Mouse (Mus musculus) adrenal gland, adult 18-20 months (tissue): Measurements from ENCODE around the gene Fam19a1. TPM values are rescaled to one million over a fixed set of nuclear protein-coding genes. Genes with fewer than 3 reads are reported as not detected.
"Not testable (repeated sequence)": the region's sequence is repeated elsewhere in the genome, so short reads cannot be mapped to it uniquely, and the experiment has no call there.

ENCODE experiments used
- DNase-seq, 2 experiments: peaks; one replicate each; pipeline ENCODE4 v3.0.0; 2021 to 2022; ENCODE audit warnings: low spot score in 2 of 2
- long read RNA-seq, 2 experiments: library from polyadenylated mRNA; stranded (forward); transcript quantifications; one replicate each; pipeline ENCODE4 v2.0.0; 2021
- total RNA-seq, 2 experiments: library from RNA; stranded (reverse); gene quantifications; 1 replicate in 1 of 2; 2 replicates in 1 of 2; pipeline ENCODE4 v1.2.3; 2021

Gene Fam19a1
- 1 to 10 TPM; 1.1 to 2.4 TPM for total RNA-seq
- long read RNA-seq, experiment 1, result 0 reads
- long read RNA-seq, experiment 2, partial matches to known transcripts, result 0 of 1 reads
- long read RNA-seq, experiment 2, other reads (novel, unspliced or antisense), result 1 of 1 reads

DNA sequence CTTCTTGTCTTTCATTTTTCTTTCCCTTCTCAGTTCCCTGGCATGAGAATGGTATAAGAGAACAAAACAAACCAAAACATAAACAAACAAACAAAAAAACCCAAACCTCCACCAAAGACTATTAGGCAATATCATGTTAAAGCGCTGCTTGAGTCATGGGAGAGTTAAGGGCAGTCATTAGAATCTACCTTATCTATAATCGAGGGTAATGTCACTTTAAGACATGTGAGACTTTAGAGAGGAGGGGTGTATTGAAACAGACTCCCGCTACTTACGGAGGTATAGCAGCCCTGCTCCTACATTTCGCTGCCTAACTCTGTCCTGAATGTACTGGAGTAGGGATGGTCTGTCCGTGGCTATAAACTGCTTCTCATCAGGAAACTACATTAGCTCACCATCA lies at the start of gene Fam19a1:
Gene Fam19a1 (plus strand): TSS at position 301 of the 400 bp plus-strand sequence.
- no peak for DNase-seq

DNA sequence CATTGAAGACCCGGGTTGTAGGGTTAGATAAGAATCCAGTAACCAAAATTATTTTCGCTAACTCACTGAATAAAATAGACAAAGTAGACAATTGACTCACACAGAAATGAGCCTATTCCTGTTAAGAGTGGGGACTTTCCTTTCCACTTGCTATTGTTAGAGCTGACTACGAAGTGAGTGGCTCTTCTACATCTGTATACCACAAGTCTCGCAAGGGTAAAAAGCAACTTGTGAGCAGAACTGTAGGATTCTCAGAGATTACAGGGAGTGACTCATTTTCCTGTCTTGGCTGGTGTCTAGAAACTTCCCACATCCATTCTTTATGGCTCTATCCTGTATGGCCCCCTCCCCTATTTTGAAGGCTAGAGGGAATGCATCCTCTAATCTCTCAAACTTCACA lies 41.9 kb upstream of the Fam19a1 start:
- no peak for DNase-seq

DNA sequence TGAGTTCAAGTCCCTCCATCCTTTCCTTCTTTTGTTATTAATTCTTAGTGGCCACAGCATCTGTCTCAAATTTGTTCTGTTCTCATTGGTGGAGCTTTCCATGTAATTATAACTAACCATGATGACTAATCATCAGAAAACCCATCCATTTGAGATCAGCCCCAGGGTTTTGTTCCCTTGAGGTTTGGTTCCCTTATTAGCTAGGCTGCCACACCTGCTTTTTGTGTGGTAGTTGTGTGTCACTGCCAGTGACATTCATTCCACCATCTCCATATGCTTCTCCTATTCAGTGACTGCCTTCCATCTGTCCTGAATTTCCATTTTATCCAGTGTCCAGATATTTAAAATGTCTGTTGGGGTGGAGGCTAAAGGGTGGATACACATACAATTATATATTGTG lies 41.4 kb upstream of the Fam19a1 start:
- no peak for DNase-seq

DNA sequence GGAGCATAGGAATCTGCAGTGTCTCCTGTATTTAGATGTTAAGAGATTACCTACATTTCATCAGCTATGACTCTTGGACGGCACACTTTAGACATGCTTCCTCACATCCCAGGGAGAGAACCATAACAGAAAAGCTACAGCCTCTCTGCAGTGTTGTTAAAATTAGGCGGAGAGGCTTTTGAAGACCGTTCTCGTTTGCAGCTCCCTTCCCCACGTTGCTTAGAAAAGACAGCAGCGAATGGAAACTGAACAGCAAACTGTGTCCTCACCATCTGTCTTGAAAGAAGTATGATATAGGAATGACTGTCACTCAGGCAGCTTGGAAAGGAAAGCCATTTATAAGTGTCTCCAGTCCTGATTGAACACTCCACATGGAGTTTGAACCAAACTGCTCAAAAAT lies 23.0 kb upstream of the Fam19a1 start:
- no peak for DNase-seq

DNA sequence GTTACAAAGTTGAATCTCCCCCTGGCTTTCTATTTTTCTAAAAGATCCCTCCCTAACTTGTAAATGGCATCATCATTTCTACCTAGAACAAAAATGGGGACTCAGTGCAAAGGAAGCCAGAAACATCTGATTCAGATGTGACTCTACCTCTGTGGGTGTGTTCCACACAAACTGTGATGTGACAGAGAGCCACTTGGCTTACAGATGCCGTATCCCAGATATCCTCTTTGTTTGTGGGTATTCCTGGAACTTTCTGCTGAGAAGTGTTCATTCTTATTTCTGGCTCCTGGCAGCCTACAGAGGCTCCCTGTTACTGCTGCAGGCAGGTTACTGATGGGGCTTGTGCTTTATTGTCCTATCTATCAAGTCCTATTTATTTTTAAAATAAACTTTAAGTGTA lies 19.2 kb upstream of the Fam19a1 start:
- DNase-seq, result no peak

DNA sequence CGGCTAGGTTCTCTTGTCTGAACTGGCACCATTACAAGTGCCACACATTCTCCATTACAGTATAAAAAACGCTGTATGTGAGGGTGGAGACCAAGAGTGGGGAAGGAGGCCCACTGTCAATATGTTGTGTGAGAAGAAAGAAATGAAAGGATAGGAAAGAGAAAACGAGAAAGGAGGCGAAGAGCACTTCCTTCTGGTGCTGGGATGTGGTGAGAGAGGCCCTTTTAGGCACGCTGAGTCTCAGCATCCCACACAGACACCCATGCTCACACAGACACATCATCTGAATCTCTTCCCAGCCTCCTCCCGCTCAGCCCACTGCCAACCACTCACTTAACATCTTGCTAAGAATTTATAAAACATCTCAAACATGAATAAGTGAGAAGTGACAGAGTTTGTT lies 14.7 kb upstream of the Fam19a1 start:
- DNase-seq, result no peak

DNA sequence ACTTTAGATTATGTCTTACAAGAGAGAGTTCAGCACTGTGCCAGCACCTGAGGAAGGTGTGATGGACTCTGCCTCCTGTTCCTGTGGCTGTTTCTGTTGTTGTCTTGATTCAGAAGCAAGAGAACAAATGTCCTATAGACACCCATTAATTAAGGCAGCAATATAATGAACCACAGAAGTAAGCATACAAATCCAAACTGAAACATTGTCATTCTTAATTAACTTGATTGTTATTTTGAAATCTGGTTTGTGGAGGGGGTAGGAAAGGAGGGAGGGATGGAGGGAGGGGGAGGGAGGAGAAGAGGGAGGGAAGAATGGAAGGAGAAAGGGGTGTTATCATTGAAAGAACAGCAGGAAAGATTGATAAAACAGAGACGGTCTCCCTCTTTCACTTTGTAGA lies 1.3 kb upstream of the Fam19a1 start:
- DNase-seq, result no peak

DNA sequence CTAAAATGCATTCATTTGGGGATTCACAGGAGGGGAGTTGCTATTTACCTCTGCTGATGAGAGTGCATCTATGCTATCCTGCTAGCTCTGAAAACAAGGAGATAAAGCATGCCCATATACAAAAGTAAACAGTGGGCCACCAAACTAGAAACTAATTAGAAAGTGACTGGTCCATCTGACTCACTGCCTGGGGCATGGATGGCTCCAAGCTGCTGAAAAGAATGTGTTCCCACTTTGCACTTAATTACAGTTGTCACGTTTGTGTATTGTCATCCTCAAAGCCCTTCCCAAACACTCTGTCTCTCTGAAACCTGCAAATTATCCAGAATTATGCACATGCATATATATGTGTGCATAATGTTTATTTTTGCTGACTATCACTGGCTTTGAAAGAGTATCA lies 1.2 kb downstream of the Fam19a1 start:
- no peak for DNase-seq

DNA sequence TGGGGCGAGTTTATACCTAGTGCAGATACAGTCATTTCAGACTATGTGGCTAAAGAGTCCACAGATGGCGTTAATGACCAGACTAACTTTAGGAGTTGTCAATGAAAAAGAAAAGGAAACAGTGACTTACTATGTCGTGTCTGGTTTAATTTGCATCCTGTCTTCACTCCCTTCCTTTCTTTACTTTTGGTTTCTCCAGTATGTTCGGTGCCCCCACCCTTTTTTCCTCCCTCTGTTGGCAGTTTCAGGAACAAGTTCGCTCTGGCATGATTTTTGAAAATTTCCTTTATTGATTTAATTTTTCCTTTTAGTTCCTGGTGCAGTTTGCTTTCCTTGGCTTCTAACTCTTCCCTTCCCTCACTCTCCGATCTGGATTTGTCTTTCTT lies 3.2 kb downstream of the Fam19a1 start:
- DNase-seq, result no peak

DNA sequence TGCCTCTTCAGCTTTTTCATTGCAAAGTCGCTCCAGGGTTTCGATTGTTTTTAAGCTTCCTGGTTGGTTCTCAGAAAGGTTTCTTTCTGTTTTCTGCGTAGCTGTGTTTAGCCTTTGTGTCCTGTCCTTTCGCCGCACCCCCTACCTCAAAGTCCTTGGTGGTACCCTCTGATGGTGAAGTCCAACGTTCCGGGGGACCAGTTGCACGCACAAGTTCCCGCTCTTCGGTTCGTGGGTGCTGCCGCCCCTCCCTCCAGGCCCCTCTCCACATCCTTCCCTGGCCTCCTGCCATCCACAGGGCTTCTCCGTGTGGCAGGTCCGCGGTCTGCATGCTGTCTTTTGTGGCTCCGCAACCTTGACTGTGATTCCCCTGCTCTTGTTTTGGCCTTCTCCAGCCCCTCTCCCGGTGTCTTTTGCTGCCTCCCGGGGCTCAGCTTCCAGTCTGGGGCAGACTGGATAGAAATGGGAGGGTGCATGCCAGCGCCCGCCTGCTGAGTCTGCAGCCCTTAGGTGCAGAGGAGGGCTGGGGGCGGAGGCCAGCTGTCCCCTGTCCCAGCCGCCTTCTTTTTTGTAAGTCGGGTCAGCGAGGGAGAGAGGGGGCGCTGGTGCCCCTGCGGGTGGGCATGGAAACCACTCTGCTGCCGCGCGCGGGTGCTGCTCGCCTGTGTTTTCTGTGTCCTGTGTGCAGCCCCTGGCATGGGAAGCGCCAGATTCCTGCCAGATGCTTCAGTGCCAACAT lies 3.7 kb downstream of the Fam19a1 start:
- peak; percentile 20 to 21 for DNase-seq

DNA sequence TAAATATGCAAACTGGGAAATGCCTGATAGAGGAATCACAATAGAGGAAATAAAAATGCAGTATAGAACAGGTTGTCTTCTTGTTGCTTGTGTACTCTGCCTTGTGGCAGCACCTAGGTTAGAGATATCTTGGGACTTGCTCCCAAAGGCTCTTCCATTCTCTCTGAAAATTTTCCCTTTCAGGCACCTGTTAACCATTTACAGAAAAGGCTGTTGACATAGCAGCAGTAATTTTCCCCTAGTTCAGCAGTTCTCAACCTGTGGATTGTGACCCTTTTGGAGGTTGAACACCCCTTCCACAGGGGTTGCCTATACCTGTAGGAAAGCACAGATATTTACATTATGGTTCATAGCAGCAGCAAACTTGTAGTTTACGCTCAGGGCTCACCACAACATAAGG lies 30.4 kb downstream of the Fam19a1 start:
- DNase-seq, result no peak

DNA sequence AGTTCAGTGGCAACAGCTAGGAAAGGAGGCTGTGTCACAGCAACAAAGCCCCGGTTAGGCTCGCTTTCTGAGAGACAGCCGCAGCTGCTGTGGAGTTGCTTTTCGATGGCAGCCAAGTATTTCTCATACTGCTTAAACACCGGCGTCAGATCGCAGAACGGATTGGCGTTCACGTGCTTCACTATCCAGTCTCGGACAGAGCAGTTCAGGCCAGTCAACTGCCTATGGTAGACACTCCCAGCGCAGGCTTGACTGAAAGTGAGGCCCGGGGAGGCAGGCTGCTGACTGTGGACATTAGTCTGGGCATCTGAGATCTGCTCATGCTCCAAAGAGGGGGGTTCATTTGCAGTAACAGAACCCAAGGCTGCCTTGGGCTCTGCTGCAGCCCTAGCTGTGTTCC lies 52.4 kb downstream of the Fam19a1 start:
- DNase-seq, result peak in 1 of 2 experiments; percentile 15

DNA sequence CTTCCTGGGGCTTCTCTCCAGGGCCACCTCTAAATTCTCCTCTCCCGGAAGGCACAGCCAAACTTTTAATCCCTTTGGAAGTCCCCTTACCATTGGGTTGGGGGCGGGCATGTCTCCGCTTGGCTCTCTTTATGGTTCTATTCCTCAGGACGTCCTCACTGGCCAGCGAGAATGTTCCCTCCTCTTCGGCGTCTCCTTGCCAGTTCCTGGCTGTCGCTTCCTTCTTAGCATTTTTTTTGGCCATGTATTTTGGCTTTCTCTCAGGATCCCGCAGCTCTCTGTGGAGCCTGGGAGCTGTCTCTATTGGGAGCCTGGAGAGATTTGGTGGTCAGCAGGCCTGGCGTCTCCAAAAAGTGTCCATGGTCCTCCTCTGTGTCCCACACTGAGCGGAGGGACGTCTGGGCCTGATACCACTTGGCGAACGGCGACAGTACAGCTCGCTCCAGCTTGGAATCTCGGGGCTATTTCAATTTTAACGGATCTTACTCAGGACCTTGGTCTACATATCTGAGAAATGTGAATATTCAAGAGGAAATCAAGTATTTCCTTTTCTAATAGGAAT lies 52.9 kb downstream of the Fam19a1 start, which contains the start of gene 1700123L14Rik:
Gene 1700123L14Rik (minus strand): TSS at position 426 of the 562 bp plus-strand sequence.
- no peak for DNase-seq

DNA sequence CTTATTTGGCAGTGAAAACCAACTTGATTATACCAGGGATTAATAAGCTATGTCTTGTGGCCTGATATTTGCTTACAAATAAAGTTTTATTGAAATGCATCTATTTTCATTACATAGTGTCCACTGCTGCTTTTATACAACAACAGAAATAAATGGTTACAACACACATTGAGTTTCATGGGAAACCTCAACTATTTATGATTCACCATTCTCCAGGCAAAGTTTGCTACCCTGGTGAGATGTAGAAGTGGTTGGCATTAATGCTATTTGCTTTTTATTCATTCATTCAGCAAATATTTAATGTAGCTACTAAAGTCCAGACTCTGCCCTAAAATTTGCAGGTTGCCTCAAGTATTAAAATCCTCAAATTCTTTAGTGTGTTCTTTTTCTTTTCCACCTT lies 54.1 kb downstream of the Fam19a1 start:
- DNase-seq, result no peak

DNA sequence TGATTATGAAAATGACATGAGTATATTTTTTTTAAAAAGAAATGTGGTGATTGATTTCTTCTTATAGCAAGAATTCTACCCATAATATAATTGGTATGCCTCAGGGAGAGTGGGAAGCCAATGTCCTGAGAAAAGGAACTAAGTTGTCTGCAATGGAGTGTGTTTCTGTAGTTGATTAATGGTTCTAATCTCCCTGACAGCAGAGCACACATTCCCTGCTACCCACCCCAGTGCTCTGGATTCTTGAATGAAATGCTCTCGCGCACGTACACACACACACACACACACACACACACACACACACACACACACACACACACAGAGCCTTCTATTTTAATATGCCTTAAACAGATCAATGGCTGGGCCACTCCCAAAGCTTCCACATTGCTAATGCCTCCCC lies 60.7 kb downstream of the Fam19a1 start:
- DNase-seq, result no peak

DNA sequence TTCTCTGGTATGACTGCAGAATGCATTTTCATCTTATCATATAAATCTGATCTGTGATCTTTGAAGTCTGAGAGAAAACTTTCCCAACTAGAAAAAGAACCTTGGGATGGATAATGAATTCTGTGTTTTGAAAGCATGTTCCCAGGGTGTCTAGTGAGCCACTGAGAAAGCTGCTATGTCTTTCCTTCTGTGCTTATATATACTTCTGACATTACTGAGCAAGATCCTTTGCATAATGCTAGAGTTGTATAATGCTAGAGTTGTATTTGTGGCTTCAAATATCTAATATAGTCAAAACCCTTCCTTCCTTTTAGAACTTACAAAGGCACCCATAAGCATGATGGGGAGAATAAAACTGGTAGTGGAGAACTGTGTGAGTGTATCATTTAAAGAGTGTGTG lies 65.6 kb downstream of the Fam19a1 start:
- DNase-seq, result no peak

DNA sequence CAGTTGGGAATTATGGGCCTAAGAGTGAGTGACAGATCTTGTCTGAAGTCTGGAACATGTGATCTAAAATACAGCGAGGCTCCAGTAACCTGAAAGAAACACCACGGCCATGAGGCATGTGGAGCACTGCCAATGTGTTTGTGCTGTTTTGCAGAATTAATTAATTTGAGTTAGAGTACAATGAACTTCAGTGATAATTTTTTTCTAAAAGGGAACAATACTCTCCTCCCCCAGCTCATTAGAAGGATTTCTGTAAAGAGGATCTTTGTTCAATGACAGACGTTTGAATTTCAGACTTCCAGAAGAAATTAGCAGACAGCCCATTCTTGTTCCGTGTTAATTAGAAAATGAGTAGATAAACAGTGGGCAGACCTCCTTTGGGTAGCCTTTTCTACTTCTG lies 70.4 kb downstream of the Fam19a1 start:
- no peak for DNase-seq

DNA sequence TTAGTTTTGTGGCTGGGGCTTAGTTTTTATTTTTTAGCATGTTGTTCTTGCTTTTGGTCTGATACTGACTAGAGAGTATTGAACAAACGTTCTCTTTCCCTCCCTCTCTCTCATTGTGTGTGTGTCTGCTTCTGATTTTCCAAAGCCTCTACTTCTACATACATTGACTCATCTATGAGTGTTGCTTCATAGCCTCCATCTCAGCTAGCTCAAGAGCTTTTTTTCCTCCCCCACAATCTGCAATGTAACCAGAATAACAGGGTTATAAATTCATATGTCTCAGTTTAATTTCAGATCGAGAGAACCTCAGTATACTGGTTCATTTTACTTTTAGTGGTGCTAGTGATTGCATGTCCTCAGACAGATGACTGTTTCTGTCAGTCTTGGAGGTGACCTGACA lies 73.6 kb downstream of the Fam19a1 start:
- no peak for DNase-seq

DNA sequence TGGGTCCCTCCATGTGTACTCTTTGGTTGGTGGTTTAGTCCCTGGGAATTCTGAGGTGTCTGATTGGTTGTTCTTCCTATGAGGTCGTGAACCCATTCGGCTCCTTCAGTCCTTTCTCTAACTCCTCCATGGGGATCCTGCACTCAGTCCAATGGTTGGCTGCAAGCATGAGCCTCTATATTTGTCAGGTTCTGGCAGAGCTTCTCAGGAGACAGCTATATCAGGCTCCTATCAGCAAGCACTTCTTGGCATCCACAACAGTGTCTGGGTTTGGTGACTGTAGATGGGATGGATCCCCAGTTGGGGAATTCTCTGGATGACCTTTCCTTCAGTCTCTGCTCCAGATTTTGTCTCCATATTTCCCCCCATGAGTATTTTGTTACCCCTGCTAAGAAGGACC lies 86.0 kb downstream of the Fam19a1 start:
- not testable (repeated sequence) for DNase-seq

DNA sequence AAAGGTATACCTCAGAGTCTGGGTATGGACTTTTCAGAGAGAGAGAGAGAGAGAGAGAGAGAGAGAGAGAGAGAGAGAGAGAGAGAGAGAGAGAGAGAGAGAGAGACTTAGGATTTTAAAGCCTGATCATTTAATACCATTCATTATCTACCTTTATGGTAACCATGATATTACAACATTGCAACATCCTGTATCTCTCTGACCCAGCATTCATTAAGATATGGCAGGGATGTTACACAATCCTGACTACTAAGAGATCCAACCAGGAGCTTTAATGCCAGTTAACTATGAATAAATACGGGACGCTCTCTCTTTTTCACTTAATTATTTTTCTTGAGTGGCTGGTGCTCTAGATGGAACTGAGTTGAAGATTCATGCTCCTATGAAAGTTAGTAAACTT lies 92.4 kb downstream of the Fam19a1 start:
- no peak for DNase-seq

DNA sequence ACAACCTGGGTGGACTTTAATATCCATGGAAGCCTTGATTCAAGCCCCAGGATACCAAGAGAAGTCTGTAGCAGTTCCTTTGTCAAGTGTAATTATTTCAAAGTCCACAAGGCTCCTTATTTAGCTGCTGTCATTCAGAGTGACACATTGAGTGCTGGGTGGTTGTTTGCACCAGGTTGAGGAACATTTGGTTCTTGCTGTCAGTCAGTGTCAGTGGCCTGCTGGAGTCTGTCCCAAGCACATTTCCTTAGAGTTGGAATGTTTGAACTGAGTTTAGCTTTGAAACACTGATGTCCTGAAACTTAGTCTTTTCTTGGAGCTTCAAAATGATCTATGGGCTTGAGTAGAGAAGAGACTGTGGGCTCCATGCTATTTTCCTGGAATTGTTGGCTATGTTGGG lies 121.9 kb downstream of the Fam19a1 start:
- no peak for DNase-seq

DNA sequence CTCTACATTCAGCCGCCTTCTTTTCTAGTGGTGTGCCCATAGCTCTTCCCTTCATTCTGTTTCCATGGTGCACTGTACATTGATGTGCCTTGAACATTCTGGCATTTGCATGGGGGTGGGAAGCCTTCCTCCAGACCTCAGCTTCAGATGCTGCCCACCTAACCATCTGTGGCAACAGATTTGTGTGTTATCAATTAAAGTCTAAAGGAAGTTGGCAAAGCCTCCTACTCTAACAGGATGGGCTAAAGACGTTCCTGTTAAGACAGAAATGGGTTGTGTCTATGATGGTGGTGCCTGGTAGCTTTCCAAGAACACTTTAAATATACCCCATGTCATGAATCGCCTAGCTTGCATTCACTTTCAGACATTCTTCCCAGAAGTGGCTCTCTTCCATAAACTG lies 131.4 kb downstream of the Fam19a1 start:
- no peak for DNase-seq

DNA sequence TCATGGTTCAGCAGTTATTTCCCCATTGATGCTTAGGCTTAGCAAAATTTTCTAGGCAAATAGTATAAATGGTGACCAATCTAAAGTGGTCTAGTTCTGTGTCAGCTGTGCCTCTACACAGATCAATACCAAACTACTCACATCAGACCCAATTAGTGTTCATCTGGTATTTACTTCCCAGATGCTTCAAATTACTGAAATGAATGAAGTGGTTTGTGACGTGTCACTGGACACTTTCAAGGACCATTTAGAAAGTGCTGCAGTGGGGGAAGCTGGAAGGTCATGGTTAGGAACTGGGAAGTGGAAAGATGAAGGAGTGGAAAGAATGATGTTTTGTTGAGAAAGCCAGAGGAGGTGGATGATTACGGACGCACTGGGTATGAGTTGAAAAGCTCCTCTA lies 139.0 kb downstream of the Fam19a1 start:
- no peak for DNase-seq
